Mouse (Mus musculus) layer of hippocampus, adult 2 months (tissue): ENCODE measurements around the gene Msx1. TPM values are rescaled to one million over a fixed set of nuclear protein-coding genes. Genes with fewer than 3 reads are reported as not detected.

Experiments used
- DNase-seq, 2 experiments: peaks; one replicate each; pipeline ENCODE4 v3.0.0; 2022; ENCODE audit warnings: low spot score in 2 of 2
- H3K27ac ChIP-seq: fragments of 200-600 bp; 2 replicates; pipeline ENCODE4 v1.8.1; 2022
- H3K4me3 ChIP-seq: fragments of 200-600 bp; 2 replicates; pipeline ENCODE4 v1.8.1; 2022; ENCODE audit warnings: mild to moderate bottlenecking
- CTCF ChIP-seq: fragments of 200-600 bp; conservative IDR thresholded peaks from 2 replicates; pipeline ENCODE4 v1.8.1; 2022; ENCODE audit warnings: antibody characterized with exemption, mild to moderate bottlenecking, moderate library complexity
- total RNA-seq, 2 experiments: library from RNA; stranded (reverse); gene quantifications; 2 replicates each; pipeline ENCODE4 v1.2.3; 2021

The Msx1 gene
- total RNA-seq, 2 experiments from 2014 or later = 4.2 to 5.3 TPM

DNA sequence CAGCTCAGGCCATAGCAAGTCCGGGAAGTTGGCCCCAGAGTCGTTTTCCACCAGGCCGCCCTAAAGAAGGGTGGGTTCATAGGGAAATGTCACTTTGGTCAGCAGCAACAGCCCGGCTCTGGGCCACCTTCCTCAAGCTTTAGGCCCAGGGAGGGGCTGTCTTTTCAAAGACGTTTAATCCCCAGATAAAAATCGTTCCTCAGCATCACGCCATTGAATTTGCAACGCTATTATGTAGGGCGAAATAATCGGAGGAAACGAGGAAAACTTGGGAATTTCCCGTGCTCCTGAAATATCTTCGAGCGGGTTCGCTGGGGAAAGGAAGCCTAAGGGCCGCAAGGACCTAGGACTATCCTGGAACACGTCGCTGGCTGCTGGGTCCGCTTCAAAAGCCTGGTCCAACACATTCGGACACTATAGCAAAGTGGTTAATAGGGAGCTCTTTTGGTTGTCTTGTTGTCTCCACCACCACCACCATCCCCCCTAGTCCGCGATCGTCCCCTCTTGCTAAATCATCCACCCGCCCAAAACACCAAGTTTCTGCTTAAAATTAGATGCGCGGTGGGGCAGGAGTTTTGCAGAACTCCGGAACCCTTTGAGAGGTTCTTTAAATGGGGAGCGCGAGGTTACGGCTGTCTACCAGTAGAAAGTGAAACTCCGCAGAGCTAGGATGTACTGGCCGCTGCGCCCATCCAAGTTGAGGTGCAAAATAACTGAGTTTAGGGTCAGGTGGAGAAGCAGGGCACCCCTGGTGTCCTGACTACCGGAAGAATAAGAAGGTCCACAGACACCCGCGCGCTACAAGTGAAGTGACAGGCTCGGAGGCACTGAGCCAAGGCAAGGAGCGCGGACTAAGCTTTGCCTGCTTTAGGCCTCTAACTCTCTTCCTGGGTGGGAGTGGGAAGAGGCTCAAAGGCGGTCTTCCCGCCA is 1.3 kb downstream of the Msx1 start:
- Histone ChIP-seq H3K4me3 (peak overlapping the region; percentile 52), H3K27ac (peak overlapping the region; percentile 75)
- no peak for DNase-seq
- TF ChIP-seq CTCF = no peak

GRCm38 (mm10) chr5:37822116-37822707 is 2.2 kb downstream of the Msx1 start:
- peak overlapping the region; percentile 52; the same call in 1 of the 2 replicates for H3K4me3 ChIP-seq
- no peak for DNase-seq

DNA sequence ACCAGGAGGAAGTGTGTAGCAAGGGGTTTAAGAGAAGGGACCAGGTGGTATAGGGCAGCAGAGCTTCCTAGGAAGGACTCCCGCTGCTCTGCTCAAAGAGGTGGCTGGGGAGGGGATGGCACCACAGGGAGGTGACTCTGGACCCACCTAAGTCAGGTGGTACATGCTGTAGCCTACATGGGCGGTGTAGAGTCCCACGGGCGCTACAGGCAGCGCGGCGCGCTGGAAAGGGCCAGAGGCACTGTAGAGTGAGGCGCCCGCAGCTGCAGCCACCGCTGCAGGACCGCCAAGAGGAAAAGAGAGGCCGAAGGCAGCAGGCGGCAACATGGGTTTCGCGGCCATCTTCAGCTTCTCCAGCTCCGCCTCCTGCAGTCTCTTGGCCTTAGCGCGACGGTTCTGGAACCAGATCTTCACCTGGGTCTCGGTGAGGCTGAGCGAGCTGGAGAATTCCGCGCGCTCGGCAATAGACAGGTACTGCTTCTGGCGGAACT is 3.2 kb downstream of the Msx1 start:
- TF ChIP-seq CTCF = no peak
- no peak for DNase-seq
- Histone ChIP-seq H3K27ac (no peak overlapping the region), H3K4me3 (no peak overlapping the region)

More at GRCm38 (mm10) chr5:37822116-37822707, 2.2 kb downstream of the Msx1 start:
- no peak overlapping the region for H3K27ac ChIP-seq
- TF ChIP-seq CTCF = no peak

GRCm38 (mm10) chr5:37820689-37821088 is 3.7 kb downstream of the Msx1 start:
- Histone ChIP-seq H3K4me3 (no peak overlapping the region), H3K27ac (no peak overlapping the region)
- no peak for DNase-seq
- TF ChIP-seq CTCF = no peak

DNA sequence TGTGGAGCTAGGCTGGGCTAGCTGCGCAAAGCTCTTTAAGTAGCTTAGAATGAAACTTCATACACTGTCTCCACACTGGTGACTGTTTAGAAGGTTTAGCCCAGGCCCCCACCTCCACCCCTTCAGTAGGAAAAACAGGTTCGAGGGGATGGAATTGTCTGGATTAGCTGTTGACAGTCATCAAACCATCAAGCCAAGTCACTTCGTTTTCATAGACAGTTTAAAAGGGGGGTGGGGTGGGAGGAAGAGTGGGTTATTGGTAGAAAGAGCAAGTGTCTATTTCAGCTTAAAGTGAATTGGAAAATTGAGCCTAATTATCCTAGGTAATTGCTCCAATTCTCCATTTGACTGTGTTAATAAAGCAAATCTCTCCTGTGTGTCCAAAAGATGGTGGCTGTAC is 4.4 kb downstream of the Msx1 start:
- Histone ChIP-seq H3K4me3 (no peak overlapping the region), H3K27ac (no peak overlapping the region)
- no peak for TF ChIP-seq CTCF
- DNase-seq = no peak

DNA sequence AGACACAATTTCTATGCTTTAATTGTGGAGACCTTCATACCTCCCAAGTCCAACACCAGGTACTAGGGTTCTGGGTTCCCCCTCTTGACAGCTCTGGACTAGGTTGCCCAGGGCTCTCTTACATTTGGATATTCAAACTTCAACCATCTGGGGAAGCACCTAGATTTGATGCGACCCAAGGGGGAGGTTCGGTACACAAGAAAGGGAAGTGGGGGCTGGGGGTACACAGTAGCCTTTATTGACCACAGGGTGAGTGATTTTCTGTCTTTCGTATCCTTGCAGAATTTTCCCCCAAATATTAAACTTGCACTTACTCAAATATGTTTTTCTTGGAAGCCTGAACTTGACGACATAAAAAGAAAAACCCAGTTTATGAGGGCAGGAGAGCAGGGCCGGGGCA is 4.8 kb downstream of the Msx1 start:
- no peak overlapping the region for H3K27ac ChIP-seq
- TF ChIP-seq CTCF = no peak
- no peak overlapping the region for H3K4me3 ChIP-seq
- no peak for DNase-seq

GRCm38 (mm10) chr5:37818533-37819215 is 5.7 kb downstream of the Msx1 start:
- no peak for TF ChIP-seq CTCF
- Histone ChIP-seq H3K4me3 (no peak overlapping the region), H3K27ac (no peak overlapping the region)
- no peak for DNase-seq

GRCm38 (mm10) chr5:37817658-37818532 is 6.5 kb downstream of the Msx1 start:
- DNase-seq = no peak
- Histone ChIP-seq H3K27ac (no peak overlapping the region), H3K4me3 (no peak overlapping the region)
- no peak for TF ChIP-seq CTCF

DNA sequence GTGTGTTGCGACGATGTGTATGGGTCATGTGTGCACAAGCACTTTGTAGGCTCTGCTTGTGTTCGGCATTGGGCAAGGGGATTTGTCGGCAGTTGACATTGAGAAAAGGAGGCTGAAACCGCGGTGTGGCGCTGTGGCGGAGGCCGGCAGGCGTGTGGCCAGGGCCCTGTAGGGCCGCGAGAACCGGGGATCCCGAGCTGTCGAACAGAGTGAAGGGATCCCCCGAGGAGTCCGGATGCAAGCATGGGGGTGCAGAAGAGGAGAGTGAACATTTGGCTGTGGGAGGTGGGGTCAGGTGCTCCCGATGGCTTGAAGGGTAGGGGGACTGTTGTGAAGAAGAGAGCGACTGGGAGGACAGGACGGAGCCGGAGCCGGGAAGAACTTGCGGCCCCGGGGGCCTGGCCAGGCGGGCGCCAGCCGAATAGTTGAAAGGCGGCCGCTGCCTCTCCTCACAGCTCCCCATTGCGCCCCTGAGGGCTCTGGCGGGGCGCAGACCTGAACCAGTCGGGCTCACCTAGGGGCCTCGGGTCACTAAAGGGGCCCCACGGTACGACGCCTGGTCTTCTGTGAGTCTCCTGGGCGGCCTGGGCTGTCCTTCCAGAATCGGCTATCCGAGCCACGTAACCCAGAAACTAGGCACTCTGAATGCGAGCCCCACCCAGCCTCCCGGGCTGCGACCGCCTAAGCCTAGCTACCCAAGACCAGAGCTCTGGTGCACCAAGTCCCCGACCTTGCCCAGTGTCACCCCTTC is 7.3 kb downstream of the Msx1 start:
- no peak overlapping the region; the same call in 1 of the 2 replicates for H3K4me3 ChIP-seq
- no peak for DNase-seq
- H3K27ac ChIP-seq = no peak overlapping the region
- peak; percentile 67 for TF ChIP-seq CTCF

- Histone ChIP-seq H3K4me3 (no peak overlapping the region), H3K27ac (no peak overlapping the region)
- no peak for TF ChIP-seq CTCF
- no peak for DNase-seq
Observed at GRCm38 (mm10) chr5:37815909-37816308, 8.5 kb downstream of the Msx1 start.

GRCm38 (mm10) chr5:37814169-37814568 is 10.2 kb downstream of the Msx1 start:
- TF ChIP-seq CTCF = peak; percentile 46
- no peak for DNase-seq
- Histone ChIP-seq H3K4me3 (no peak overlapping the region), H3K27ac (no peak overlapping the region)
